Mouse (Mus musculus) right cerebral cortex, adult 18-20 months (tissue): Measurements from ENCODE around the gene Tomm7.
A peak's percentile ranks its signal among the peaks of the same experiment; 100 is the strongest.
"Not testable (repeated sequence)": the region's sequence is repeated elsewhere in the genome, so short reads cannot be mapped to it uniquely, and the experiment has no call there.

Source experiments
- DNase-seq: peaks from one replicate; pipeline ENCODE4 v3.0.0; 2022; ENCODE audit warnings: mixed read lengths

The Tomm7 gene

GRCm38 (mm10) chr5:23843674-23844530 is at the start of gene Tomm7:
TSS of gene Tomm7 (minus strand) at chr5:23844161.
- DNase-seq = peak; percentile 97

GRCm38 (mm10) chr5:23893156-23893863 is 49.3 kb upstream of the Tomm7 start:
- no peak for DNase-seq

- DNase-seq = peak; percentile 71
These were observed 46.8 kb upstream of the Tomm7 start for GRCm38 (mm10) chr5:23890734-23891133.

- no peak for DNase-seq
These were observed 45.5 kb upstream of the Tomm7 start for GRCm38 (mm10) chr5:23889461-23889860.

GRCm38 (mm10) chr5:23887111-23887510 is 43.1 kb upstream of the Tomm7 start:
- no peak for DNase-seq

- no peak for DNase-seq
These were observed 30.5 kb upstream of the Tomm7 start for GRCm38 (mm10) chr5:23874457-23874856.

GRCm38 (mm10) chr5:23872586-23872985 is 28.6 kb upstream of the Tomm7 start:
- no peak for DNase-seq

GRCm38 (mm10) chr5:23871323-23871722 is 27.4 kb upstream of the Tomm7 start:
- not testable (repeated sequence) for DNase-seq

GRCm38 (mm10) chr5:23865941-23866340 is 22.0 kb upstream of the Tomm7 start:
- no peak for DNase-seq

GRCm38 (mm10) chr5:23864054-23864965 is 20.3 kb upstream of the Tomm7 start:
- no peak for DNase-seq

GRCm38 (mm10) chr5:23863166-23864053 is 19.4 kb upstream of the Tomm7 start:
- DNase-seq = no peak

- no peak for DNase-seq
These were observed 18.3 kb upstream of the Tomm7 start for GRCm38 (mm10) chr5:23862291-23862690.

GRCm38 (mm10) chr5:23861721-23862120 is 17.8 kb upstream of the Tomm7 start:
- no peak for DNase-seq

GRCm38 (mm10) chr5:23859896-23860295 is 15.9 kb upstream of the Tomm7 start:
- DNase-seq = no peak

- DNase-seq = no peak
These were observed 15.2 kb upstream of the Tomm7 start for GRCm38 (mm10) chr5:23859087-23859718.

GRCm38 (mm10) chr5:23858643-23859042 is 14.7 kb upstream of the Tomm7 start:
- no peak for DNase-seq

- no peak for DNase-seq
These were observed 14.0 kb upstream of the Tomm7 start for GRCm38 (mm10) chr5:23858001-23858400.

- no peak for DNase-seq
These were observed 13.2 kb upstream of the Tomm7 start for GRCm38 (mm10) chr5:23857189-23857588.

GRCm38 (mm10) chr5:23856164-23856563 is 12.2 kb upstream of the Tomm7 start:
- no peak for DNase-seq

GRCm38 (mm10) chr5:23855484-23855883 is 11.5 kb upstream of the Tomm7 start:
- no peak for DNase-seq

- not testable (repeated sequence) for DNase-seq
These were observed 9.0 kb upstream of the Tomm7 start for GRCm38 (mm10) chr5:23852916-23853315.
